Mouse (Mus musculus) right cerebral cortex, adult 2 months (tissue): Measurements from ENCODE around the gene Tepp.

Experiments used
- DNase-seq, 2 experiments: peaks; one replicate each; pipeline ENCODE4 v3.0.0; 2021 to 2022; ENCODE audit warnings: low spot score in 2 of 2

Gene Tepp

DNA sequence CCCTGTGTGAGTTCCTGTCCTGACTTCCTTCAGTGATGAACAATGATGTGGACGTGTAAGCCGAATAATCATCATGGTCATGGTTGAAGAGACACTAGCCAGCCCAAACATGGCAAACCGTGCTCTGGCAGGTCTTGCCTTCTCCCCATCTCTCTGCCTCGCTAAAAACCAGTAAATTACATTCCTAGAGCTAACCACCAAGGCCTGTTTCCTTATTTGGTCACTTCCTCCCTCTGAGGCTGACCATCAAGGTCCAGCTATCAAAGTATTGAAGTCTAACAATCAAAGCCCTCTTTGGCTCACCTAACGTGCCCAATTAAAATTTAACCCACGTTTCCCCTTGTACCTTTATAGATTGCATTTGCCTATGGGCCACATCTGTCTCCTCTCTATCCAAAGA lies 51.9 kb downstream of the Tepp start:
- DNase-seq = no peak

DNA sequence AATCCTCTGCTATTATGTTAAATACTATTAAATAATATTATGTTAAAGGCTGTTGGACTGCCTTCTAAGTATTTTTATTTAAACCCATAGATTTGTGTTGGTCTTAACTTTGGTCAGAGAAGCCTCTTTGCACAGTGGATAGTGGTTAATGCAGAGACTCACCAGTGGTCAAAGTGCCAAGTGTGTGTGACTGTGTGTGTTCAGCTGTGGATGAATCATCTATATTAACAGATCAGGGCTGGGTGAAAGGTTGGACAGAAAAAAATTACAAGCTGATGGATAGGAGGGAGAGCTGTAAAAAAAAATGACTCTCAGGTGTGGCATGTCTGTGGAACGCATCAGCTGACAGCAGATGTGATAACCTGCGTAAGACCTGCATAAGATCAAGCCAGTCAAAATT lies 53.5 kb downstream of the Tepp start:
- DNase-seq = no peak

DNA sequence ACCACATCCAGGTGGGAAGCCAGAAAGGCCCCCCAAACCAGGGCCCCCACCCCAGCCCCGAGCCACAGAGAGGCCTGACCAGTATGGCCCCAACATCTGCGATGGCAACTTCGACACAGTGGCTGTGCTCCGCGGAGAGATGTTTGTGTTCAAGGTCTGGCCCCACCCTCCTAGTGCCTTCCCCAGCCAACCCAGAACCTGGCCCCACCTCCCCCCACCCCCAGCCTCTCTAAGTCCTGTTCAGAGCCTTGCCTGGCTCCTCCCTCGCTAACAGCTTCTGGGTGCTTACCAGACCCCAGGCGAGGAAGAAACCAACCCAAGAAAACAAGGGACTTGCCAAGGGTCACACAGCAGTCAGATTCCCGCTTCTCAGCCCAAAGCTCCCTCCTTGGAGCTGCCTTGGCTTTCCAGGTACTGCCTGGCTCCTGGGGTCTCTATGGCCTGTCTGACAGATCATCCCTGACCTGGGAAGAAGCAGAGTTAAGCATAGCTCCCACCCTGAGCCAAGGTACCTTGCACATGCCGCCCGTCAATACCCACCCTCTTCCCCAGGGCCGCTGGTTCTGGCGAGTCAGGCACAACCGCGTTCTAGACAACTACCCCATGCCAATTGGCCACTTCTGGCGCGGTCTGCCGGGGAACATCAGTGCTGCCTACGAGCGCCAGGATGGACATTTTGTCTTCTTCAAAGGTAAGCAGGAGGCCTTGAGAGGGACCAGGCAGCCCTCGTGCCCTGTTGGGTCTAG lies 59.4 kb downstream of the Tepp start:
- no peak for DNase-seq

DNA sequence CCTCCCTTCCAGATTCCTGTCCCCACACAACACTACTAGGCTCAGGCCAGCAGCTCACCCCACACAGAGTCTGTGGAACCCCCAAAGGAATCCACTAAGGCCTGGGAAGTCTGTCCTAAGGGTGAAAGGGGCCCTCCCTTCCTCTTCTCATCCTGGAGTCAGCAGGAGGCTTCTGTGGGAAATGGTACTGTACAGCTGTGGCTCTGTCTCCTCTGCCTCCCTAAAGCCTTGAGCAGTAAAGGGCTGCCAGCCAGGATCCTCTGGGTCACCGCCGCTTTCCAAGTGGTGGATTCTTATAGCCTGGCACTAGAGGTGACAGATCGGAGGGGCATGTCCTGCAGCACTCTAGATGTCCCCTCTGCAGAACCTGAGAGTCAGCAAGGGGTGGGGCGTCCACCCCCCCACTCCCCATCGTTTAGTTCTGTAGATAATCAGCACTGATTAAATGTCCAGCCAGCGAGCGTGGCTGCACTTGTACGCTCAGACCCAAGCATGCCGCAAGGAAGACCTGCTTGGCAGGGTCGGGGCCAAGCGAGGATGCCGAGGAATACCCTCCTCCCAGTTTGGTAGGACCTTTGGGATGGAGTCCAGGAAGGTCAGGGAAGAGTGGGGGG lies 63.1 kb downstream of the Tepp start:
- no peak for DNase-seq

DNA sequence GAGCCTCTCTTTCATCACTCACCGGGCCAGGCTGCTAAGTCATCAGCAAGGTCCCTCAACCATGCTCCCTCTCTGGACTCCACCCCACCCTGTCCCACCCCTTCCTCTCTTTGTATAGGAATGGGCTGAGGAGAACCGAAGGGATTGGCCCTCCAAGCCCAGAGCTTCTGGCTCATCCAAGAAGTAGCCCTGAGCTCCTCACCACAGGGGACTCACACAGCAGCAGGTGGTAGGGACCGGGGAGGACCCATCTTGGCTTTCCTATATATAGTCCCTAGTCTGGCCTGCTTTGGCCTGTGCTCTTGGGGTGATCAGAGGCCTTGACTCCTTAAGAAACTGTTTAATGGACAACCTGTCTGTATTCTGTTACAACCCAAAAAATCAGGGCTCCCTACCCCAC lies 64.1 kb downstream of the Tepp start:
- no peak for DNase-seq

DNA sequence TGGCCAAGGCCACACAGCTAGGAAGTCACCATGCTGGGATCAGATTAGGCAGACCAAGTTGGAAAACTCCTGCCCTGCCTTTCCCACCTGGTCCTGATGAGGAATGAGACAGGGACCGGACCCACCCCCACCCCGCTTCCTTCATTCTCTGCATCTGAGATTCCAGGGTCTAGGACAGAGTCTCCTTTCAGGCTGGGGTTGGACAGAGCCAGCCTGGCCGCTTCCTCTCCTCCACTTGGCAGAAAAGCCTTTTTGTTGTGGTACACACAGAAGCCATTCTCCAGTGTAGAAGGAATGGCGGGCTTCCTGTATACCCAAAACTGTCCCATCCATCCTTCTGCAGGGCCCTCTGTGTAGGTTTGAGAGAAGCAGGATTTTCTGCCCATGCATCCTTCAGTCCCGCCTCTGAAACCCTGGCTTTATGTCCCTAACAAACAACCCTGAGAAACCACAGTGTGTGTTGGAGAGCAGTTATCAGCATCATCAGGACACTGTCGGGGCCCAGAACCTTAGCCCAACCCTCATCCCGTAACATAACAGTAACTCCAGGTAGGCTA lies 65.1 kb downstream of the Tepp start:
- no peak for DNase-seq
